Mouse (Mus musculus): ENCODE measurements around the gene Gm21836.
A peak's percentile ranks its signal among the peaks of the same experiment; 100 is the strongest.
"Not testable (repeated sequence)": the region's sequence is repeated elsewhere in the genome, so short reads cannot be mapped to it uniquely, and the experiment has no call there.

Gm21836 gene

DNA sequence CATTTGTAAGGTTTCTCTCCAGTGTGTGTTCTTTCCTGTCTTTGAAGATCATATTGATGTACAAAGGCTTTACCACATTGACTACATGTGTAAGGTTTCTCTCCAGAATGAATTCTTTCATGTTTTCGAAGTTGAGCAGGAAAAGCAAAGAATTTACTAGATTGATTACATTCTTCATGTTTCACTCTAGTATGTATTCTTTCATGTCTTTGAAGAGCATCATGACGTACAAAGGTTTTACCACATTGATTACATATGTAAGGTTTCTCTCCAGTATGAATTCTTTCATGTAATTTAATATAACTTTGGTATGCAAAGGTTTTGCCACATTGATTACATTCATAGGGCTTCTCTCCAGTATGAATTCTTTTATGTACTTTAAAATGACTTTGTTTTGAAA, at the start of gene Gm21836:
Gm21836 (minus strand) TSS at position 101 of the 400 bp plus-strand sequence.
- not testable (repeated sequence) for DNase-seq (ENCODE audit: low read depth)

DNA sequence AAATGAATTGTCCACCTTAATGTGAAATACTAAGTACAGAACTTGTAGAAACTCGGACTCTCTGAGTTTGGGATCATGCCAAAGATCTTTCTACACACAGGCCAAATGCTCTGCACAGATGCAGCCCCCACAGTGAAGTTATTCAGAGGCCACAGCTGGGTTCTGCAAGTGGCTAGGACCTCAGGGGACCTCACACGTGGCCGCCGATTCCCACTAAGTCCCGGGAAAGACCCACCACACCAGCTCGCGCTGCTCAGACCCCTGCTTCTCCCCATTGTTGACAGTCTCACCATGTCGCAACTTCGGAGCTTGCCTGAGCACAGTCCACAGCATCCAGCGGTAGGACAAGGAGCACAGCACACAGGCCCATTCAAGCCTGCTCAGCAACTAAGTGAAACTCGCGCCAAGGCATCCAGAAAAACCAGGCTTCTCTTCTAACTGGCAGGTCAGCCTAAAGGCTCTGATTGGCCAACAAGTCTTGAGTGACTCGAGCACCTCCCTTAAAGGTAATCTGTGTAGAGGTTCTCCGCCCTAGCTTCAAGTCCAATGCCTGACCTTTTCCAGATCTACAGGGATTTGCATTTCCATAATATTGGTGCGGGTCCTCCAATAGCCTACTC, 13.1 kb downstream of the Gm21836 start:
- DNase-seq (ENCODE audit: low read depth): not testable (repeated sequence)

DNA sequence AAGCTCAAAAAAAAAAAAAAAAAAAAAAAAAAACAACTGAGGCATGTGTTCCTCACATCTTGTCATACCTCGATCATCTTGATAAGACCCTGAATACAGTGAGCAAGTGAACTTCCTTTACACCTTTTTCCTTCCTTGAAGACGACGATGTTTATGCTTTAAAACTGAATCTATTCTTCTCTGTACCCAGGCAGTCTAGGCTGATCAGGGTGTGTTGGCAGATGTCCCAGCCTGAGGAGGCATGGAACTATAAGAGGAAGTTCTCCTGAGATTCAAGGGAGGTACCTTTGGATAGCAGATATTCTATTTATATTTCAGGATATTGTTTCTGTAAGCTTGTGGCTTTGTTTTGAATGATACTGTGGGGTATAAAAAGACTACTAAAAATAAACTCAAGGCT, 15.5 kb downstream of the Gm21836 start:
- DNase-seq (ENCODE audit: low read depth): no peak

DNA sequence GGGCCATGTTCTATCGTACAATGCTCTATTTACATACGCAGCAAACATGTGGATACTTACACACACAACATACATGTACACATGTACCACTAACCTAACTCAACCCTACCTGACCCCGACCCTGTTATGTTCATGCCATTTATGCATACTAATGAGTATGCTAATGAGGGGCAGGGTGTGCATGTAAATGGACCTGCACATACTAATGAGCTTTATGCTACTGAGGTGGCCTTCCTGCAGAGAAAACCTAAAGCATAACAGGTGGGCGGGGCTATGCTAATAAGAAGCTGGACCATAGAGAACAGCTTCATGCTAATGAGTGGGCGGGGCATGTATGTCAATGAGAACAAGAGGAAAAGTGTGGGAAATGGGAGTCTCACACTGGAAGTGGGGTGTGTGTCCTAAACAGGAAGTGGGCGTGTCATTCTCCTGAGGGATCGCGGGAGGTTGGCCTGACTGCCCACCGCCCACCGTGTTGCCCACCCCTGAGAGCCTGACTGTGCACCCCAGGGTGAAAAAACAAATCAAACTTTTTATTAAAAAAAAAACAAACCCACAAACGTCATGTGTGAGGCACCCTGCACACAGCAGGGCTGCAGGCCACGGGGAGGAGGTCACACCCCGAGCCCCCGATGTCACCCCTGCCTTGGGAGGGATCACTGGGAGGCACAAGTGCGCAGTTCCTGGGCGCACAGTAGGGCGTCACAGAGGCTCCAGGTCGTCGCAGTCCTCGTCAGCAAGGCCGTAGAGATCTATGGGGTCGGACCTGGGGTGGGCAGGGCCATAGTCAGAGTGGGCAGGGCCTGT, 17.3 kb downstream of the Gm21836 start, which contains the start of gene Ppp2r3d:
Ppp2r3d (minus strand) TSS at position 803 of the 807 bp plus-strand sequence.
- DNase-seq (ENCODE audit: low read depth): peak; percentile 41

DNA sequence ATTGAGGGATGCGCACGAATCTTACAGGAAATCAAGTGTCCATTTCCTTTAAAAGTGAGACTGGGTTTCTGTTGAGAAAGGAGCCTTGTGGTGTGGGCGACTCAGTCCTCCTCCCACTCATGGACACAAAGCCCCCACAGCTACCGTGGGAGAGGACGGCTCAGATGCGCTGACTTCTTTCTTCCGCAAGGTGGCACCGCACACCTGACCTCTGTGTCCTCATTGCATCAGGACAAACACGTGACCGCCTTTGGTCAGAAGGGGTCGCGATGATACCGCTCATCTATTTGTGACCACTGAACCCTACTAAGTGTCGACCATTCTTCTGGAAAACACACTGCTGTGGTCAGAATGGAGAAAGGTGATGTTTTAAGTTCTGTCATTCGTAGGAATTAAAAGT, 17.9 kb downstream of the Gm21836 start:
- no peak for DNase-seq (ENCODE audit: low read depth)

DNA sequence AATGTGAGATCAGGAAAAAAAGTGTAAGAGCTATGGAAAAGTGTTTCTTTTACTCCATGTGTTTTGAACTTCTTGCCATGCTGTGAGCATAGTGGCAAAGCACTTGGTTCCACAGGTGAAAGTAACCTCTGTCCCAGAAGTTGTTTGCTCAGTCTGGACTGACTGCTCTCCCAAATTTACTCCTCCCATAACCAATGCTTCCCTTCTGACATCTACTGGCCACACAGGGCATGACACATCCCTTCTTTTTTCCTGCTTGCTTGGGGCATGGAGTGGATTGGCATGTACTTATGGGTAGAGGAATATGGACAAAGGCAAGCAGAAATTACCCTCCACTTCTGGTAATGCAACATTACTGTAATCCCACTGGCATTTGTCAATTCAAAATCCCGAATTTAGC, 37.0 kb downstream of the Gm21836 start:
- DNase-seq (ENCODE audit: low read depth): peak; percentile 36

Data from induced T-regulatory cell, adult 2 months (primary cell).